Mouse (Mus musculus) ovary, adult 18-20 months (tissue): ENCODE results near the gene Wdr20.
"Not testable (repeated sequence)": the region's sequence is repeated elsewhere in the genome, so short reads cannot be mapped to it uniquely, and the experiment has no call there.

Experiments
- DNase-seq: peaks from one replicate; pipeline ENCODE4 v3.0.0; 2022; ENCODE audit warnings: low spot score, mixed read lengths

Gene Wdr20

GRCm38 (mm10) chr12:110737170-110738157 is at the start of gene Wdr20:
Gene Wdr20, plus strand, starts transcription at chr12:110737944.
- DNase-seq, result peak; percentile 95

DNA sequence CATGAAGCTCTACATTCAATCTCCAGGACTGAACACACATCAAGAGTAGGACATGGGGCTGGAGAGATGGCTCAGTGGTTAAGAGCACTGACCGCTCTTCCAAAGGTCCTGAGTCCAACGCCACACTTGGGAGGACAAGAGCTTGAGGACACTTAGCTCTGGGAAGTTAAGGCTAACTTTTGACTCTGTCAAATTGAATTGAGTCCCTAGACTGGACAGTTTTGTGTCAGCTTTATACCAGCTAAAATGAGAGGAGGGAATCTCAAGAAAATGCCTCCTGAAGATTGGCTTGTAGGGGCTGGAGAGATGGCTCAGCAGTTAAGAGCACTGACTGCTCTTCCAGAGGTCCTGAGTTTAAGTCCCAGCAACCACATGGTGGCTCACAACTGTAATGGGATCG is 48.8 kb upstream of the Wdr20 start:
- DNase-seq, result not testable (repeated sequence)

DNA sequence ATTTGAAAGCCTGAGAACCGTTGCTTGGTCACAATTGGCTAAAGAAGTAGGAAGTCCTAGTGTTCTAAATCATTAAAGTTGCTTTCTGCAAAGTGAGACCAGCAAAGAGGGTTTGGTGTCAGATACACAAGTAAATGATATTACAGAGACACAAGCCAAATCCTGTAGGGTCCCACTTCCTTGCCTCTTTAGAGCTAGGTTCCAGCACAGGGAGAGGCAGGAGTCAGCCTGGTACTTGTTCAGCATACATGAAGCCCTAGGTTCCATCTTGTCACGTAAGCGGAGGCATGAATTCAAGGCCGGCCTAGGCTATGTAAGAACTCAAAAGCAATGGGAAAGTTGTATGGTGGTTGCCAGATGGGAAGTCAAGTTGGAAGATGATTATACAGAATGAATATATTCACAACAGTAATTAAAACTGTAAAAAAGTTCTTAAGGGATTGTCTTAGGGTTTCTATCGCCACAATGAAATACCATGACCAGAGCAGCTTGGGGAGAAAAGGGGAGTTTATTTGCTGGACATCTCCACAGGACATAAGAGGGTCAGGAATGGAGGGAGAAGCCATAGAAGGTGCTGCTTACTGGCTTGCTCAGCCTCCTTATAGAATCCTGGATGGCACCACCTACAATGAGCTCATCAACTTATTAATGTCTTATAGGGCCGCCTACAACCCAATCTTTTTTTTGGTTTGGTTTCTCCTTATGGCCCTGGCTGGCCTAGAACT is 47.7 kb upstream of the Wdr20 start:
- DNase-seq, result no peak

- DNase-seq, result not testable (repeated sequence)
Observed at GRCm38 (mm10) chr12:110693378-110693777, 44.4 kb upstream of the Wdr20 start.

- DNase-seq, result no peak
Observed at GRCm38 (mm10) chr12:110695676-110696171, 42.0 kb upstream of the Wdr20 start.

- DNase-seq, result peak; percentile 95
Observed at GRCm38 (mm10) chr12:110696173-110696974, 41.4 kb upstream of the Wdr20 start.

- no peak for DNase-seq
Observed at GRCm38 (mm10) chr12:110696975-110697400, 40.8 kb upstream of the Wdr20 start.

GRCm38 (mm10) chr12:110697457-110697856 is 40.3 kb upstream of the Wdr20 start:
- no peak for DNase-seq

DNA sequence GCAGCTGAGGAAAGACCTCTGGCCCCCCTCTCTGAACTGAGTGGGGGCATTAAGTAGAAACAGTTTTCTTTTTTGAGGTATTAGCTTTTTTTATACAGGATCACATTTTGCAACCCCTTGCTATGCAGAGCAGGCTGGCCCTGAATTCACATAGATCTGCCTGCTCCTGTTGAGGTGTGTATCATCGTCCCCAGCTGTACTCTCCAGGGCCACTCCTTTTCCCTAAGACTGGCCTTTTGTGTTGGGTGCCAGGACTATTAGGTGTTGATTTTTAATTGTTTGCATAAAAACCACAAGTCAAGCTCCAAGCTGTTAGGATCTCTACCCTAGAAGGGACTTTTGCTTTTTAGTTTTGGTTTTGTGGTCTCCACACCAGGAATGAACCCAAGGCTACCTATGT is 39.7 kb upstream of the Wdr20 start:
- no peak for DNase-seq

DNA sequence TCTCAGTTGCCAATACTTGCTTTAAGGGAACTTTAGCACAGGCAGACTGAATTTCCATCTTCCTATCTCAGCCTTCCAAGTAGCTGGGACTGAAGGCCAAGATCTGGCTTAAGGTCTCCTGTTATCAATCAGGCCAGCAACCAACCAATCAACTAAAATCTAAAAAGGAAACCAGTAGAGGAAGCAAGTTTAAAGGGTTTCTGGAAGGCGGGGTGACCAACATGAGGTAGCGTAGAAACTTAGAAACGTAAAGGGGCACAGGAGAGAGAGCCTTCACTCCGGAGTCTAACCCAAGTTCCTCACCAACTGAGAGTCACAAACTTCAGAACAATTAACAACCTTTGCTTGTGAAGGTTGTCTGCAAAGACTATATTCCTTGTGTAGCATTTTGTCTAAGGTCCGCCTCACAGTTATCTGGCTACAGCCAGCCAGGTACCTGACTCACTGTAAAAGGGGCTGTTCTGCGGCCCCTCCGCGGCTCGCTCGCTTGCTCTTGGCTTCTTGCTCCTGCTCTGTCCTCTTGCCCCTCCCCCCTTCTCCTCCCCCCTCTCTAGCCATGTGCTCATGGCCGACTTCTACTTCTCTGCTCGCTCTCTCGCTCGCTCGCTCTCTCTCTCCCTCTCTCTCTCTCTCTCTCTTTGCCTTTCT is 39.1 kb upstream of the Wdr20 start:
- no peak for DNase-seq

GRCm38 (mm10) chr12:110699171-110699547 is 38.6 kb upstream of the Wdr20 start:
- DNase-seq, result no peak

DNA sequence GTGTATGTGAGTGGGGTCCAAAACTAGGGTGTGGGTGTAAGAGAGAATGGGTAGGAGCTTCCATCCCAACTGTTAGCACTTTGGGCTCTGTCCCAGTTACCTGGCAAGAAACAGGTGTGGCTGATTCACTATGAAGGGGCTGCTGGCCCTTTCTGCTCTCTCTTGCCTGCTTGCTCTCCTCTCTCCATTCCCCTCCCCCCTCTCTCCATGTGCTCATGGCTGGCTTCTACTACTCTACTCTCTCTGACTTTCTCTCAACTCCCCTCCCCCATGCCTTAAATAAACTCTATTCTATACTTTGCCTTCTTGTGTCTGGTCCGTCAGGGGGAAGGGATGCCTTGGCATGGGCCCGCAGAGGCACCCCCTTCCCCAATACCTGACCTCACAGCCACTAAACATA is 37.0 kb upstream of the Wdr20 start:
- DNase-seq, result no peak

DNA sequence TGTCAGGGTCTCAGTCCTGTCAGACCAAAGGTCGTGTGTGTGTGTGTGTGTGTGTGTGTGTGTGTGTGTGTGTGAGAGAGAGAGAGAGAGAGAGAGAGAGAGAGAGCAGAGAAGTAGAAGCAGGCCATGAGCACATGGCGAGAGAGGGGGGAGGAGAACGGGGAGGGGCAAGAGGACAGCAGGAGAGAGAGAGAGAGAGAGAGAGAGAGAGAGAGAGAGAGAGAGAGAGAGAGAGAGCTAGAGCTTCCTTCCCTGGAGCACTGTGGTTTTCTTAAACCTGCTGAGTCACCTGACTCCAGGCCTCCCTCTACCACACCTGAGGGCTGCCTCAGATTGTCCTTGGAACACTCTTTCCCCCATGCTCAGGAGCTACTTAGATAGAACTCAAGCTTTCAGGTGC is 36.4 kb upstream of the Wdr20 start:
- not testable (repeated sequence) for DNase-seq

GRCm38 (mm10) chr12:110702556-110702955 is 35.2 kb upstream of the Wdr20 start, which contains the start of gene Hsp90aa1:
Gene Hsp90aa1, minus strand, starts transcription at chr12:110702728.
- DNase-seq, result no peak

DNA sequence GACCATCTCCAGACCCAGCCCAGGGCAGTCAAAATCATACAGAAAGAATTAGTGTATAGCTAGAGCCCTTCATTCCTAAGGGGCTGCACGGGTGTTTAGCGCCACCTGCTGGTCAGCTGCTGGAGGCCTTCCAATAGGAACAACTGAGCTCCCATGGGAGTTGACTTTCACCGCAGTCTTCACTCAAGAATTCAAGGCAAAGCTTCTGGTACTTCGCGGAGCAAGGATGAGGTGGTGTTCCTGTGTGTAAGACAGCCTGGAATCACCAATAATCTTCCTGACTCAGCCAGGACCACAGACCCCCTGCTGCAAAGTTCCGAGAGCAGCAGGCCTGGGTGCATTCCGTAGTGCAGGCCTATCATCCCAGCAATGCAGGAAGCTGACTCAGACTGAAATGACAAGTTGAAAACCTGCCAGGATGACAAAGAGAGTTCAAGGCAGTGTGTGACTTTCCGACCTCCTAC is 34.7 kb upstream of the Wdr20 start:
- DNase-seq, result peak; percentile 61

DNA sequence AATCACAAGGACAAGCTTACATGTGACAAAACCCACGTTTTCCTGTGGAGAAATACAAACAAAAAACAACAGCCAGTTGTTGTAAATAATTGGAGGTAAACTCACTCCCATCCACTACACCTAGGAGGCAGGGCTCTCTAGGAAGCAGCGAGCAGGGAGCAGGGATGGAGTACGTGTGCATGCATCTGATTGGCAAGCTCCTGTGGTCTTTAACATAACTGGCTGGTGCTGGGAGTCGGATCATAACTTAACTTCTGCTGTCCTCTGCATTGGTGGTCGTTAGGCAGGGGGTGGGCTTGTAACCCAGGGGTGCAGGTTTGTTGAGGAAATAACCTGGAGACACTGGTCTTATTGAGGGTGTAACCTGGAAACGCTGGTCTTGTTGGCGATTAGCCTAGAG is 34.1 kb upstream of the Wdr20 start:
- no peak for DNase-seq

GRCm38 (mm10) chr12:110705419-110705818 is 32.3 kb upstream of the Wdr20 start:
- not testable (repeated sequence) for DNase-seq

DNA sequence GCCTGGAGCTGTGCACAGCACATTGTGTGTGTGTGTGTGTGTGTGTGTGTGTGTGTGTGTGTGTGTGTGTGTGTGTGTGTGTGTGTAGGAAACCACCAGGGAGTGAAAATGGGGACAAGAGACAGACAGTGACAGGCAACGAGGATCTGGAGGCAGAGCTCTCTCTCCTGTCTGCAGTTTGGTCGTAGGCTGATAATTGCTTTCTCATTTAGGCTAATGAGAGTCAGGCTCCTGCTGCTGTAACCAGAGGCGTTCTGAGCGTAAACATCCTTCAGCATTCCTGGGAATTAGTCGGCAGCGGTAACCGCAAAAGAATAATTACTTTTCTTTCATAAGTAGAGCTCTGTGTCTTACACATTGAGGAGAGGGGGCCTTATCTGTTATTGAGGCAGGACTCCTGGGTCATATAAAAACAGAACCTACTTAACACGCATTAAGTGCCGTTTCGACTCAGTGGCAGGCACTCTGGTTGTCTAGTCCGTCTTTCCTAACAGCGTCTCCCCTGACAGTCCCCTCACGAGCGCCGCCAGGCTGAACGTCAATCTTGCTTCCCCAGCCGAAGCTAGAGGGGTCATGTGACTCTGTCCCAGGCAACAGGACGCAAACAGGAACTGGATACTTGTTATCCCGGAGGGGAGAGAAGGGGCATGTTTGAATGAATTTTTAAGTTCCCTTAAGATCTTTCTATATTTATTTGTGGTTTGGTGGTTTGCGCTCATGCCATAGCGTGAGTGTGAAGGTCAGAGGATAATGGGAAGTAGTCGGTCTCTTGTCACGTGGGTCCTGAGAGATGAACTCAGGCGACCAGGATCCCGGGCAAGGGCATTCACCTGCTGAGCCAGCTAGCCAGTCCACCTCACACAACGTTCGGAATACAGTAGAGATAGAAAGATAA is 31.2 kb upstream of the Wdr20 start:
- DNase-seq, result no peak

GRCm38 (mm10) chr12:110707451-110707850 is 30.3 kb upstream of the Wdr20 start:
- no peak for DNase-seq

DNA sequence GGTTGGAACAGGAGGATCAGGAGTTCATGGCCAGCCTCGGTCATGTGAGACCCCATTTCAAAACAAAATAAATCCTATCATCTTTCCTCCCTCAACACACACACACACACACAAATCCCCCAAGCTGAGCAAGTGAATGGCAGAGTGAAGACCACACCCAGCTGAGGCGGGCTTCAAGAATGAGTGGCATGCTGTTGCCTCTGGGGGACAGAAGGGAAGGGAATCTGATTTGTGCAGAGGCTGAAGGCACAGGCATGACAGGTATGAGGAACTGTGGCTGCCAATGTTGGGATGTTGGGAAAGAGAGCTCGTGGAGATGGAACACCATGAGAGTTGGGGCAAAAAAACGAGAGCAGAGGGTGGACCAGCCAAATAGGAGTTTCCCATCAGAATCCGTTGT is 26.5 kb upstream of the Wdr20 start:
- DNase-seq, result no peak
